Mouse (Mus musculus): ENCODE results near the gene Gm49027. TPM values are rescaled to one million over a fixed set of nuclear protein-coding genes. Genes with fewer than 3 reads are reported as not detected.

The Gm49027 gene
- polyA plus RNA-seq, 1 experiment from 2014 or later = 2.3 TPM

GRCm38 (mm10) chr5:123487659-123488395 lies 37.5 kb downstream of the Gm49027 start:
- no peak for DNase-seq (ENCODE audit: low spot score)
- no peak for ATAC-seq
- Histone ChIP-seq H3K4me1 (ENCODE audit: control insufficient read depth, insufficient read depth, low read length) (0 out of 2 replicates have a peak, but pooled peaks cover 4% of the 10 kb centered on the region), H3K4me2 (ENCODE audit: low read length) (no peak overlapping the region), H3K27ac (ENCODE audit: low read depth, low read length) (no peak overlapping the region), H3K27me3 (replicated peaks; ENCODE audit: control insufficient read depth, insufficient read depth, low read length) (no peaks in the 10 kb centered on the region), H3K9me3 (replicated peaks; ENCODE audit: control insufficient read depth, low read length) (no peaks in the 10 kb centered on the region), H3K9ac (ENCODE audit: low read length) (no peak overlapping the region), H3K4me3 (ENCODE audit: low read depth, low read length) (no peak overlapping the region), H3K36me3 (ENCODE audit: control insufficient read depth, insufficient read depth, low read length) (no peaks in the 10 kb centered on the region)
- WGBS = 90% methylated on average over 11 of the region's 11 CpGs

DNA sequence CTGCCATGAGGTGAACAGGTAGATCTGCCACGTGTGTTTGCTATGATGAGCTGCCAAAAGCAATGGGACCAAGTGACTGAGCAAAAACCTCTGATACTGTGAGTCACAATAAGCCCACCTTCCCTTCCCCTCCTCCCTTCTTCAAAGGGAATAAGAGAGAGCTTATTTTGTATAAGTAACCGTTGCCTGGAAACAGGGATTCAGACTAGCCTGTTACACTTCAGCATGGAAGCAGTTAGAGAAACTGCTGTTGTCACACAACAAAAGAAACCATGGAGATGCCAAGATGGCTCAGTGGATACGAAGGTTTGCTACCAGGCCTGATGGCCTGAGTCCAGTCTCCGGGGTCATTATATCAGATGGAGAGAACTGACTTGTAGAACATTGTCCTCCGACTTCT lies 51.5 kb downstream of the Gm49027 start:
- Histone ChIP-seq H3K4me1 (ENCODE audit: control insufficient read depth, insufficient read depth, low read length) (no peaks in the 10 kb centered on the region), H3K9me3 (replicated peaks; ENCODE audit: control insufficient read depth, low read length) (no peaks in the 10 kb centered on the region), H3K36me3 (ENCODE audit: control insufficient read depth, insufficient read depth, low read length) (no peaks in the 10 kb centered on the region), H3K4me2 (ENCODE audit: low read length) (no peak overlapping the region), H3K27me3 (replicated peaks; ENCODE audit: control insufficient read depth, insufficient read depth, low read length) (no peaks in the 10 kb centered on the region), H3K4me3 (ENCODE audit: low read depth, low read length) (no peak overlapping the region), H3K9ac (ENCODE audit: low read length) (no peak overlapping the region), H3K27ac (ENCODE audit: low read depth, low read length) (no peak overlapping the region)
- WGBS = 61% methylated on average over 5 of the region's 5 CpGs
- DNase-seq (ENCODE audit: low spot score) (peak; percentile 33), ATAC-seq (no peak)

DNA sequence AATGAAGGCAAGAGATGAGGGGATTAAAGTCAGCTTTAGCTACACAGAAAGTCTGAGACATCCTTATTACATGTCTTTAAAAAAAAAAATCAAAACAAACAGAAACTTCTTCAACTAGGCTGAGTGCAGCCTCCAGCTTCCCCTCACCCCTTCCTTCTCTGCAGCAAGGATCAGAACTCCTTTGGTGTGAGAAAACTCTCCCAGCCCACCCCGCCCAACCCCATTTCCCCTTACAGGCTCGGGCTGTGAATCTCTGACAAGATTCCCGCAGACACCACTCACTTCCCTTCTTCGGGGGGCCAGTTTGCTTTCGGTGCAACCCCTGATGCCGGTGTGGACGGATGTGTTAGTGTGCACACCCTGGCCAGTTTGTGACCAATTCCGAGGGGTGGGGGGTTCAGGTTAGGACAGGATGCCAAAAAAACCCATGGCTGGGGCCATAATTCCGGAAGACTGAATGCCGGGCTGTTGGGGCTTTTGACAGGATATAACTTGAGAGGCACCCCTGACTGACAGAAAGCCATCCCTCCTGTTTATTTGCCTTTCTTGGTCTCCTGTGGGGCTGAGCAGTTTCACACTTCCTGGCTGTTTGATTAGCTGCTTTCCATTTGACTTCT lies 54.4 kb downstream of the Gm49027 start:
- H3K36me3 ChIP-seq (ENCODE audit: control insufficient read depth, insufficient read depth, low read length) = no peaks in the 10 kb centered on the region
- WGBS = 74% methylated on average over 10 of the region's 10 CpGs
- ATAC-seq = no peak

DNA sequence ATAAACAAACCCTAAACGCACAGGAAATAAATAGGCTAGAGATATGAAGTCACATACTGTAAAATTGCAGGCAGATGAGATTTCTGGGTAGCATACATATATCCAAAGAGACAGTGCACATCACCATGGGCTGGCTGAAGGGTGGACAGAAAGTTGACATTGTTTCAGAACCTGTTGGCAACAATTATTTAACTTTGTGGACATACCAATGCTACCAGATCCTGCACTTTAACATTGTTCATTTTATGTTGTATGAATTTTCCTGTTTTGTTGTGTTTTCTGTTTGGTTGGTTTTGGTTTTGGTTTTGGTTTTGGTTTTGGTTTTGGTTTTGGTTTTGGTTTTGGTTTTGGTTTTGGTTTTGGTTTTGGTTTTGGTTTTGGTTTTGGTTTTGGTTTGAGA lies 60.6 kb downstream of the Gm49027 start:
- no peak for DNase-seq (ENCODE audit: low spot score)
- WGBS = 87% methylated on average over 1 of the region's 1 CpGs
- no peaks in the 10 kb centered on the region for H3K9me3 ChIP-seq (replicated peaks; ENCODE audit: control insufficient read depth, low read length)
- no peak for ATAC-seq
- H3K9ac ChIP-seq (ENCODE audit: low read length) = no peak overlapping the region
- H3K4me3 ChIP-seq (ENCODE audit: low read depth, low read length) = no peak overlapping the region
- no peak overlapping the region for H3K4me2 ChIP-seq (ENCODE audit: low read length)
- H3K36me3 ChIP-seq (ENCODE audit: control insufficient read depth, insufficient read depth, low read length) = no peaks in the 10 kb centered on the region
- H3K27me3 ChIP-seq (replicated peaks; ENCODE audit: control insufficient read depth, insufficient read depth, low read length) = no peaks in the 10 kb centered on the region
- no peaks in the 10 kb centered on the region for H3K4me1 ChIP-seq (ENCODE audit: control insufficient read depth, insufficient read depth, low read length)
- H3K27ac ChIP-seq (ENCODE audit: low read depth, low read length) = no peak overlapping the region

More for the DNA sequence above, 54.4 kb downstream of the Gm49027 start:
- DNase-seq (ENCODE audit: low spot score) = peak; percentile 4
- Histone ChIP-seq H3K4me2 (ENCODE audit: low read length) (no peak overlapping the region), H3K9me3 (replicated peaks; ENCODE audit: control insufficient read depth, low read length) (no peaks in the 10 kb centered on the region), H3K9ac (ENCODE audit: low read length) (no peak overlapping the region), H3K27ac (ENCODE audit: low read depth, low read length) (no peak overlapping the region), H3K27me3 (replicated peaks; ENCODE audit: control insufficient read depth, insufficient read depth, low read length) (no peaks in the 10 kb centered on the region), H3K4me1 (ENCODE audit: control insufficient read depth, insufficient read depth, low read length) (no peaks in the 10 kb centered on the region), H3K4me3 (ENCODE audit: low read depth, low read length) (no peak overlapping the region)

Small RNA genes lying within 50 kb of the gene (microRNA-seq; reads per million reads assigned to microRNA genes)
- gene Mir7647 = 1.1 reads per million

Other genes starting within 250 kb of the Gm49027 start
- gene Bcl7a, start 181.7 kb downstream of the Gm49027 start, polyA plus RNA-seq (2014; fragmentation: Nextera tagmentation; extraction: Ambion mirVana) = 71.6 and 78.2 TPM in 2 replicates
- 11.5 and 15.2 TPM in 2 replicates for gene Mlxip, start 130.7 kb downstream of the Gm49027 start, polyA plus RNA-seq (2014; fragmentation: Nextera tagmentation; extraction: Ambion mirVana)
- gene Lrrc43, start 36.2 kb downstream of the Gm49027 start, polyA plus RNA-seq (2014; fragmentation: Nextera tagmentation; extraction: Ambion mirVana) = 0.31 and 0.48 TPM in 2 replicates
- not detected in 2 replicates for gene Il31, start 36.0 kb downstream of the Gm49027 start, polyA plus RNA-seq (2014; fragmentation: Nextera tagmentation; extraction: Ambion mirVana)
- 1.6 and 2.3 TPM in 2 replicates for gene B3gnt4, start 15.0 kb downstream of the Gm49027 start, polyA plus RNA-seq (2014; fragmentation: Nextera tagmentation; extraction: Ambion mirVana)
- gene Diablo, start 1.3 kb downstream of the Gm49027 start, polyA plus RNA-seq (2014; fragmentation: Nextera tagmentation; extraction: Ambion mirVana) = 133 and 137 TPM in 2 replicates
- 43.3 and 51.2 TPM in 2 replicates for gene Vps33a, start 47.5 kb upstream of the Gm49027 start, polyA plus RNA-seq (2014; fragmentation: Nextera tagmentation; extraction: Ambion mirVana)
- 45.9 and 55.6 TPM in 2 replicates for gene Clip1, start 159.1 kb upstream of the Gm49027 start, polyA plus RNA-seq (2014; fragmentation: Nextera tagmentation; extraction: Ambion mirVana)
- gene Zcchc8, start 195.6 kb upstream of the Gm49027 start, polyA plus RNA-seq (2014; fragmentation: Nextera tagmentation; extraction: Ambion mirVana) = 70.3 and 79.8 TPM in 2 replicates
- gene Rsrc2, start 223.9 kb upstream of the Gm49027 start, polyA plus RNA-seq (2014; fragmentation: Nextera tagmentation; extraction: Ambion mirVana) = 126 and 143 TPM in 2 replicates
- 11.4 and 12.9 TPM in 2 replicates for gene Kntc1, start 224.2 kb upstream of the Gm49027 start, polyA plus RNA-seq (2014; fragmentation: Nextera tagmentation; extraction: Ambion mirVana)